Mouse (Mus musculus): ENCODE results near the gene Klrb1c. TPM values are rescaled to one million over a fixed set of nuclear protein-coding genes. Genes with fewer than 3 reads are reported as not detected.

The Klrb1c gene
- polyA plus RNA-seq (2015; fragmentation: Nextera tagmentation; extraction: Ambion mirVana) = 0.25 and 0.33 TPM in 2 replicates

- no peaks in the 10 kb centered on the region for H3K27me3 ChIP-seq (ENCODE audit: control insufficient read depth, insufficient read depth, low read depth, low read length)
- H3K4me2 ChIP-seq (ENCODE audit: low read depth, low read length) = no peak within 1 kb of the TSS
- no peak for ATAC-seq (ENCODE audit: low read depth)
- H3K36me3 ChIP-seq (ENCODE audit: control insufficient read depth, insufficient read depth, low read length) = no peaks in the 10 kb centered on the region
- WGBS = 90% methylated on average over 2 of the region's 2 CpGs
- H3K9me3 ChIP-seq (ENCODE audit: control insufficient read depth, low read length) = no peaks in the 10 kb centered on the region
- no peak within 1 kb of the TSS for H3K4me3 ChIP-seq (ENCODE audit: low read length)
- no peaks in the 10 kb centered on the region for H3K4me1 ChIP-seq (replicated peaks; ENCODE audit: control insufficient read depth, insufficient read depth, low read length)
- H3K27ac ChIP-seq (ENCODE audit: low read length) = no peak within 1 kb of the TSS
- no peak within 1 kb of the TSS for H3K9ac ChIP-seq (ENCODE audit: low read length)
Observed at GRCm38 (mm10) chr6:128789115-128789514, at the start of gene Klrb1c. Gene Klrb1c, minus strand, starts transcription at chr6:128789215.

DNA sequence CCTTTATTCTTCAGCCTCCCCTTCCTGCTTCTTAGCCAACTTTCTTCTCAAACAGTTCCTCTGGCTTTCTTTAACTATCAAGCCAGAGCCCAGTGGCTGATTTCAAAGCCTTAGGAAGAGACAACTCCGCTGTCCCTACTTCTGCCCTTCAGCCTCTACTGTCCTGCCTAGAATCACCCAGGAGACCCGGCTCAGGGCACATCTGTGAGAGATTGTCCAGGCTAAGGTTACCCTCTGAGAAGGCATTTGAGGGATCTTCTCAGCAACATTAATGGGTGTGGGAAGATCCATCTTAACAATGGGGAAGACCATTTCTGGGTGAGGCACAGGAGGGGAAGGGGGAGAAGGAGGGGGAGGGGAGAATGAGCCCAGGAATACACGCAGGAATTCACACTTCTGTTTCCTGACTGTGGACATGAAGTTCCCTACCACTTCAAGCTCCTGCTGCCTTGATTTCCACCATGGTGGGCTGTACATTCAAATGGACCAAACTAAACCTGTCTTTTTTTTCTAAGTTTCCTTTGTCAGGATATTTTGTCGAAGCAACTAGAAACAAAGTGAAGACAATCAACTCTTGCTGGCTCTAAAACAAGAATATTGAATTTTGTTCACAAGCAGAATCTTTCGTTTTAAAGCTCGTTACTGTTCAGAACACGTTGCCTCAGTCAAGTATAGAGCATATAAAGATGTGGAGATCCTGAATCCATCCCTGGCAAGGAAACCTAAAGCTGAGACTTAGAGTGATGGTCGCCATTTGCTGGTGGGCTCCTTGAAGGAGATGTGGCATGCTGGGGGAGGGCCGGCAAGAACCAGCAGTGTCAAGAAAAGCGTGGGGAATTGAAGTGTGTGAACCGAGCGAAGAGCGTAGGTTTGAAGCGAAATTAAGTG is 48.7 kb upstream of the Klrb1c start:
- Histone ChIP-seq H3K27me3 (ENCODE audit: control insufficient read depth, insufficient read depth, low read depth, low read length) (no peaks in the 10 kb centered on the region), H3K9me3 (ENCODE audit: control insufficient read depth, low read length) (no peaks in the 10 kb centered on the region), H3K4me3 (ENCODE audit: low read length) (peak overlapping the region; percentile 84), H3K4me1 (replicated peaks; ENCODE audit: control insufficient read depth, insufficient read depth, low read length) (peaks cover 21% of the 10 kb centered on the region), H3K27ac (ENCODE audit: low read length) (peak overlapping the region; percentile 99), H3K36me3 (ENCODE audit: control insufficient read depth, insufficient read depth, low read length) (no peaks in the 10 kb centered on the region), H3K4me2 (ENCODE audit: low read depth, low read length) (peak overlapping the region; percentile 51), H3K9ac (ENCODE audit: low read length) (peak overlapping the region; percentile 61)
- ATAC-seq (ENCODE audit: low read depth) = peak; percentile 15
- WGBS = 3% methylated on average over 14 of the region's 14 CpGs

DNA sequence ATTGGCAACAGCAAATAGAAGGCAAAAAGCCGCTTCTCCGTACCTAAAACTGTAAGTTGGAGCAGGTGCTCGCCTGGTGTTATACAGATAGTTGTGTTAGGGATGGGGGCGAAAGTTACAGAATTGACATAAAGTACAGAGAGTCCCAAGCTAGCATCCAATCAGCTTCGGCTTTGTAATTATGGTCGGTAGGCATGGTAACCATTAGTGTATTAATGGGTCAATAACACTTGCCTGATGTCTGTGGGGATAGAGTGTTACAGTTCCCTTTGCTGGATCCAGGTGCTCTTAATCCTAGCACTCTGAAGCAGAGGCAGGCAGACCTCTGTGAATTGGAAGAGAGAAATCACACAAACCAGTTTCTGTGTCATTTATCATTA is 47.9 kb upstream of the Klrb1c start:
- no peak overlapping the region for H3K9ac ChIP-seq (ENCODE audit: low read length)
- no peak overlapping the region for H3K4me3 ChIP-seq (ENCODE audit: low read length)
- 85% methylated on average over 6 of the region's 6 CpGs for WGBS

GRCm38 (mm10) chr6:128836191-128836954 is 47.4 kb upstream of the Klrb1c start:
- no peak overlapping the region for H3K4me2 ChIP-seq (ENCODE audit: low read depth, low read length)
- H3K27me3 ChIP-seq (ENCODE audit: control insufficient read depth, insufficient read depth, low read depth, low read length) = no peaks in the 10 kb centered on the region
- H3K9me3 ChIP-seq (ENCODE audit: control insufficient read depth, low read length) = no peaks in the 10 kb centered on the region
- peaks cover 15% of the 10 kb centered on the region for H3K4me1 ChIP-seq (replicated peaks; ENCODE audit: control insufficient read depth, insufficient read depth, low read length)
- H3K4me3 ChIP-seq (ENCODE audit: low read length) = no peak overlapping the region
- no peaks in the 10 kb centered on the region for H3K36me3 ChIP-seq (ENCODE audit: control insufficient read depth, insufficient read depth, low read length)
- H3K27ac ChIP-seq (ENCODE audit: low read length) = no peak overlapping the region
- no peak overlapping the region for H3K9ac ChIP-seq (ENCODE audit: low read length)
- no peak for ATAC-seq (ENCODE audit: low read depth)
- 74% methylated on average over 8 of the region's 8 CpGs for WGBS

More for the DNA sequence above, 47.9 kb upstream of the Klrb1c start:
- Histone ChIP-seq H3K27ac (ENCODE audit: low read length) (no peak overlapping the region), H3K36me3 (ENCODE audit: control insufficient read depth, insufficient read depth, low read length) (no peaks in the 10 kb centered on the region), H3K27me3 (ENCODE audit: control insufficient read depth, insufficient read depth, low read depth, low read length) (no peaks in the 10 kb centered on the region), H3K4me2 (ENCODE audit: low read depth, low read length) (peak overlapping the region; percentile 51; the same call in 1 of the 2 replicates), H3K4me1 (replicated peaks; ENCODE audit: control insufficient read depth, insufficient read depth, low read length) (peaks cover 20% of the 10 kb centered on the region), H3K9me3 (ENCODE audit: control insufficient read depth, low read length) (no peaks in the 10 kb centered on the region)
- no peak for ATAC-seq (ENCODE audit: low read depth)

DNA sequence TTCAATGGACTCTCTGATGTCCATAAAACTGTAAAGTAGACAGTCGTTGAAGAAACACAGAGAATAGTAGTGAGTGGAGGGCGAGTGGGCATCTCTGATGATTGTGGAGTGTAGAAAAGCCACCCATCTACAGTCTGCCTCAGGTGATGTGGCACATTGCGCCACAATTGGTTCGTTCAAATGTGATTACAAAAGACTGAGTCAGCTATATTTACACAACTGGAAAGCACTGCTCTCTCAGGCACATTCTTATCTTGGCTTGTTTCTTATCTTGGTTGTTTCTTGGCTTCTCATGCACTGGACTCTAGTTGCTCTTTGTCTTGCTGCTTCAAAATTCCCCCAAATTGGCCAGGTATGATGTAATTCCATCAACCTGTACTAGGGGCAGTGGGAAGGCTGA is 46.6 kb upstream of the Klrb1c start:
- no peak for ATAC-seq (ENCODE audit: low read depth)
- Histone ChIP-seq H3K27me3 (ENCODE audit: control insufficient read depth, insufficient read depth, low read depth, low read length) (no peaks in the 10 kb centered on the region), H3K27ac (ENCODE audit: low read length) (no peak overlapping the region), H3K9me3 (ENCODE audit: control insufficient read depth, low read length) (no peaks in the 10 kb centered on the region), H3K4me2 (ENCODE audit: low read depth, low read length) (no peak overlapping the region), H3K9ac (ENCODE audit: low read length) (no peak overlapping the region), H3K4me3 (ENCODE audit: low read length) (no peak overlapping the region), H3K36me3 (ENCODE audit: control insufficient read depth, insufficient read depth, low read length) (no peaks in the 10 kb centered on the region), H3K4me1 (replicated peaks; ENCODE audit: control insufficient read depth, insufficient read depth, low read length) (peaks cover 14% of the 10 kb centered on the region)
- WGBS = 60% methylated on average over 4 of the region's 4 CpGs

- Histone ChIP-seq H3K27ac (ENCODE audit: low read length) (no peak overlapping the region), H3K9ac (ENCODE audit: low read length) (no peak overlapping the region), H3K4me2 (ENCODE audit: low read depth, low read length) (no peak overlapping the region), H3K9me3 (ENCODE audit: control insufficient read depth, low read length) (no peaks in the 10 kb centered on the region), H3K4me1 (replicated peaks; ENCODE audit: control insufficient read depth, insufficient read depth, low read length) (peaks cover 9% of the 10 kb centered on the region), H3K4me3 (ENCODE audit: low read length) (no peak overlapping the region), H3K27me3 (ENCODE audit: control insufficient read depth, insufficient read depth, low read depth, low read length) (no peaks in the 10 kb centered on the region), H3K36me3 (ENCODE audit: control insufficient read depth, insufficient read depth, low read length) (no peaks in the 10 kb centered on the region)
- no peak for ATAC-seq (ENCODE audit: low read depth)
- 80% methylated on average over 10 of the region's 10 CpGs for WGBS
Observed at GRCm38 (mm10) chr6:128833046-128833445, 44.0 kb upstream of the Klrb1c start.

- WGBS = 48% methylated on average over 4 of the region's 4 CpGs
- H3K4me3 ChIP-seq (ENCODE audit: low read length) = no peak overlapping the region
- H3K27me3 ChIP-seq (ENCODE audit: control insufficient read depth, insufficient read depth, low read depth, low read length) = no peaks in the 10 kb centered on the region
- no peaks in the 10 kb centered on the region for H3K9me3 ChIP-seq (ENCODE audit: control insufficient read depth, low read length)
- H3K27ac ChIP-seq (ENCODE audit: low read length) = no peak overlapping the region
- no peak overlapping the region for H3K4me2 ChIP-seq (ENCODE audit: low read depth, low read length)
- no peaks in the 10 kb centered on the region for H3K4me1 ChIP-seq (replicated peaks; ENCODE audit: control insufficient read depth, insufficient read depth, low read length)
- ATAC-seq (ENCODE audit: low read depth) = no peak
- H3K36me3 ChIP-seq (ENCODE audit: control insufficient read depth, insufficient read depth, low read length) = no peaks in the 10 kb centered on the region
- no peak overlapping the region for H3K9ac ChIP-seq (ENCODE audit: low read length)
Observed at GRCm38 (mm10) chr6:128829837-128830236, 40.8 kb upstream of the Klrb1c start.

DNA sequence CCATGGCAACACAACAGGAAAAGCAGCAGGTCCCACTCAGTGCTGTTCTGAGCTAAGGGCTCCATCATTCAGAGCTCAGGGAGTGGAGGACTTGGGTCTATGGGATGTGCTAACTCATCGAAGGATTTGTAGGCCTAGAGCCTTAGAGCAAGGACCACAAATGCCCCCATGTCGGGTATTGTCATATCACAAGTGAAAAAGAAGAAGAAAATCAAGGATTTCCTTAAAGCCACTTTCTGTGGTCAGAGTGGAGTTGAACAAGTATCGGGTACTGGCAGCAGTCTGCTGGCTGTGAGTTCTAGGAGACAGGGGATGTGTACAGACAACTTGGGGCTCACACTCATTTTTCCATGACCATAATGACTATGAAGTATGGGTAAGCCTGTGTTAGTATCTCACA is 37.8 kb upstream of the Klrb1c start:
- Histone ChIP-seq H3K27ac (ENCODE audit: low read length) (no peak overlapping the region), H3K4me2 (ENCODE audit: low read depth, low read length) (no peak overlapping the region), H3K4me3 (ENCODE audit: low read length) (no peak overlapping the region), H3K4me1 (replicated peaks; ENCODE audit: control insufficient read depth, insufficient read depth, low read length) (no peaks in the 10 kb centered on the region), H3K36me3 (ENCODE audit: control insufficient read depth, insufficient read depth, low read length) (no peaks in the 10 kb centered on the region), H3K9me3 (ENCODE audit: control insufficient read depth, low read length) (no peaks in the 10 kb centered on the region), H3K27me3 (ENCODE audit: control insufficient read depth, insufficient read depth, low read depth, low read length) (no peaks in the 10 kb centered on the region), H3K9ac (ENCODE audit: low read length) (no peak overlapping the region)
- 80% methylated on average over 3 of the region's 3 CpGs for WGBS
- no peak for ATAC-seq (ENCODE audit: low read depth)

GRCm38 (mm10) chr6:128826132-128826531 is 37.1 kb upstream of the Klrb1c start, which contains the start of the genes Gm44511 and Klrb1b:
Gene Gm44511, minus strand, starts transcription at chr6:128826315.
Gene Klrb1b, minus strand, starts transcription at chr6:128826331.
- H3K4me2 ChIP-seq (ENCODE audit: low read depth, low read length) = no peak within 1 kb of the TSS
- H3K36me3 ChIP-seq (ENCODE audit: control insufficient read depth, insufficient read depth, low read length) = no peaks in the 10 kb centered on the region
- 85% methylated on average over 6 of the region's 6 CpGs for WGBS
- no peak within 1 kb of the TSS for H3K4me3 ChIP-seq (ENCODE audit: low read length)
- no peak within 1 kb of the TSS for H3K9ac ChIP-seq (ENCODE audit: low read length)
- no peaks in the 10 kb centered on the region for H3K4me1 ChIP-seq (replicated peaks; ENCODE audit: control insufficient read depth, insufficient read depth, low read length)
- no peaks in the 10 kb centered on the region for H3K27me3 ChIP-seq (ENCODE audit: control insufficient read depth, insufficient read depth, low read depth, low read length)
- ATAC-seq (ENCODE audit: low read depth) = no peak
- no peaks in the 10 kb centered on the region for H3K9me3 ChIP-seq (ENCODE audit: control insufficient read depth, low read length)
- no peak within 1 kb of the TSS for H3K27ac ChIP-seq (ENCODE audit: low read length)

Measured in lung, embryonic 16.5 days (tissue).